Mouse (Mus musculus): Measurements from ENCODE around the gene Slc39a10. TPM values are rescaled to one million over a fixed set of nuclear protein-coding genes. Genes with fewer than 3 reads are reported as not detected.

Gene Slc39a10
- 54.1 and 58.3 TPM in 2 replicates for polyA plus RNA-seq (2015; fragmentation: Nextera tagmentation; extraction: Ambion mirVana)

- Histone ChIP-seq H3K4me2 (replicated peaks) (no peak within 1 kb of the TSS), H3K9ac (replicated peaks) (no peak within 1 kb of the TSS), H3K4me1 (no peaks in the 10 kb centered on the region), H3K27ac (replicated peaks) (no peak within 1 kb of the TSS), H3K27me3 (no peaks in the 10 kb centered on the region), H3K36me3 (no peaks in the 10 kb centered on the region), H3K4me3 (no peak within 1 kb of the TSS), H3K9me3 (no peaks in the 10 kb centered on the region)
- WGBS, result 65% methylated on average over 3 of the region's 3 CpGs
- ATAC-seq (replicated peaks), result no peak
These were observed at the start of gene Slc39a10 for GRCm38 (mm10) chr1:46892752-46893151. Slc39a10 (minus strand) TSS chr1:46892852.

GRCm38 (mm10) chr1:46939295-46939694, 46.6 kb upstream of the Slc39a10 start:
- Histone ChIP-seq H3K4me1 (no peaks in the 10 kb centered on the region), H3K27ac (replicated peaks) (no peak overlapping the region), H3K9ac (replicated peaks) (no peak overlapping the region), H3K36me3 (no peaks in the 10 kb centered on the region), H3K4me2 (replicated peaks) (no peak overlapping the region), H3K27me3 (no peaks in the 10 kb centered on the region), H3K9me3 (no peaks in the 10 kb centered on the region), H3K4me3 (no peak overlapping the region)
- ATAC-seq (replicated peaks), result no peak
- 93% methylated on average over 2 of the region's 2 CpGs for WGBS

- H3K9ac ChIP-seq (replicated peaks), result no peak overlapping the region
- H3K4me3 ChIP-seq, result no peak overlapping the region
- H3K27me3 ChIP-seq, result no peaks in the 10 kb centered on the region
- no peak for ATAC-seq (replicated peaks)
- H3K4me2 ChIP-seq (replicated peaks), result no peak overlapping the region
- no peaks in the 10 kb centered on the region for H3K9me3 ChIP-seq
- no peaks in the 10 kb centered on the region for H3K4me1 ChIP-seq
- WGBS, result 94% methylated on average over 2 of the region's 2 CpGs
- H3K27ac ChIP-seq (replicated peaks), result no peak overlapping the region
- no peaks in the 10 kb centered on the region for H3K36me3 ChIP-seq
These were observed 45.0 kb upstream of the Slc39a10 start for GRCm38 (mm10) chr1:46937641-46938040.

GRCm38 (mm10) chr1:46927104-46927503, 34.5 kb upstream of the Slc39a10 start:
- no peaks in the 10 kb centered on the region for H3K4me1 ChIP-seq
- H3K27ac ChIP-seq (replicated peaks), result no peak overlapping the region
- H3K9me3 ChIP-seq, result no peaks in the 10 kb centered on the region
- H3K9ac ChIP-seq (replicated peaks), result no peak overlapping the region
- no peaks in the 10 kb centered on the region for H3K27me3 ChIP-seq
- no peak overlapping the region for H3K4me3 ChIP-seq
- no peak overlapping the region for H3K4me2 ChIP-seq (replicated peaks)
- H3K36me3 ChIP-seq, result no peaks in the 10 kb centered on the region
- no peak for ATAC-seq (replicated peaks)

GRCm38 (mm10) chr1:46926239-46926638, 33.6 kb upstream of the Slc39a10 start:
- Histone ChIP-seq H3K9me3 (no peaks in the 10 kb centered on the region), H3K27ac (replicated peaks) (no peak overlapping the region), H3K9ac (replicated peaks) (no peak overlapping the region), H3K27me3 (no peaks in the 10 kb centered on the region), H3K4me1 (no peaks in the 10 kb centered on the region), H3K4me2 (replicated peaks) (no peak overlapping the region), H3K4me3 (no peak overlapping the region), H3K36me3 (no peaks in the 10 kb centered on the region)
- WGBS, result 83% methylated on average over 3 of the region's 3 CpGs
- ATAC-seq (replicated peaks), result no peak

- no peaks in the 10 kb centered on the region for H3K36me3 ChIP-seq
- no peak overlapping the region for H3K9ac ChIP-seq (replicated peaks)
- H3K4me2 ChIP-seq (replicated peaks), result no peak overlapping the region
- H3K9me3 ChIP-seq, result no peaks in the 10 kb centered on the region
- H3K27ac ChIP-seq (replicated peaks), result no peak overlapping the region
- H3K4me1 ChIP-seq, result no peaks in the 10 kb centered on the region
- ATAC-seq (replicated peaks), result no peak
- no peaks in the 10 kb centered on the region for H3K27me3 ChIP-seq
- H3K4me3 ChIP-seq, result no peak overlapping the region
These were observed 32.3 kb upstream of the Slc39a10 start for GRCm38 (mm10) chr1:46924992-46925391.

GRCm38 (mm10) chr1:46922904-46923303, 30.3 kb upstream of the Slc39a10 start:
- Histone ChIP-seq H3K27me3 (no peaks in the 10 kb centered on the region), H3K4me1 (no peaks in the 10 kb centered on the region), H3K4me3 (no peak overlapping the region), H3K4me2 (replicated peaks) (no peak overlapping the region), H3K27ac (replicated peaks) (no peak overlapping the region), H3K9me3 (no peaks in the 10 kb centered on the region), H3K36me3 (no peaks in the 10 kb centered on the region), H3K9ac (replicated peaks) (no peak overlapping the region)
- 94% methylated on average over 7 of the region's 7 CpGs for WGBS
- ATAC-seq (replicated peaks), result no peak

- no peak overlapping the region for H3K9ac ChIP-seq (replicated peaks)
- no peak for ATAC-seq (replicated peaks)
- no peaks in the 10 kb centered on the region for H3K36me3 ChIP-seq
- no peaks in the 10 kb centered on the region for H3K27me3 ChIP-seq
- no peak overlapping the region for H3K27ac ChIP-seq (replicated peaks)
- no peaks in the 10 kb centered on the region for H3K9me3 ChIP-seq
- H3K4me1 ChIP-seq, result no peaks in the 10 kb centered on the region
- no peak overlapping the region for H3K4me2 ChIP-seq (replicated peaks)
- H3K4me3 ChIP-seq, result no peak overlapping the region
These were observed 29.0 kb upstream of the Slc39a10 start for GRCm38 (mm10) chr1:46921630-46922029.

- no peaks in the 10 kb centered on the region for H3K27me3 ChIP-seq
These were observed 23.6 kb upstream of the Slc39a10 start for GRCm38 (mm10) chr1:46916237-46916636.

GRCm38 (mm10) chr1:46914349-46914748, 21.7 kb upstream of the Slc39a10 start:
- Histone ChIP-seq H3K9me3 (no peaks in the 10 kb centered on the region), H3K4me1 (no peaks in the 10 kb centered on the region), H3K27me3 (no peaks in the 10 kb centered on the region), H3K4me3 (no peak overlapping the region), H3K27ac (replicated peaks) (no peak overlapping the region), H3K36me3 (no peaks in the 10 kb centered on the region), H3K4me2 (replicated peaks) (no peak overlapping the region), H3K9ac (replicated peaks) (no peak overlapping the region)
- ATAC-seq (replicated peaks), result no peak
- WGBS, result 60% methylated on average over 1 of the region's 1 CpGs

More at GRCm38 (mm10) chr1:46916237-46916636, 23.6 kb upstream of the Slc39a10 start:
- Histone ChIP-seq H3K27ac (replicated peaks) (no peak overlapping the region), H3K9ac (replicated peaks) (no peak overlapping the region), H3K4me3 (no peak overlapping the region), H3K4me2 (replicated peaks) (no peak overlapping the region), H3K4me1 (no peaks in the 10 kb centered on the region), H3K9me3 (no peaks in the 10 kb centered on the region), H3K36me3 (no peaks in the 10 kb centered on the region)
- no peak for ATAC-seq (replicated peaks)

GRCm38 (mm10) chr1:46912506-46913156, 20.0 kb upstream of the Slc39a10 start:
- no peaks in the 10 kb centered on the region for H3K36me3 ChIP-seq
- no peak overlapping the region for H3K27ac ChIP-seq (replicated peaks)
- 83% methylated on average over 1 of the region's 1 CpGs for WGBS
- no peak overlapping the region for H3K4me2 ChIP-seq (replicated peaks)
- H3K27me3 ChIP-seq, result no peaks in the 10 kb centered on the region
- no peak overlapping the region for H3K9ac ChIP-seq (replicated peaks)
- ATAC-seq (replicated peaks), result no peak
- H3K9me3 ChIP-seq, result no peaks in the 10 kb centered on the region
- H3K4me3 ChIP-seq, result no peak overlapping the region
- H3K4me1 ChIP-seq, result no peaks in the 10 kb centered on the region

GRCm38 (mm10) chr1:46910154-46910553, 17.5 kb upstream of the Slc39a10 start:
- WGBS, result 86% methylated on average over 3 of the region's 3 CpGs
- ATAC-seq (replicated peaks), result no peak
- H3K4me2 ChIP-seq (replicated peaks), result no peak overlapping the region
- H3K27me3 ChIP-seq, result no peaks in the 10 kb centered on the region
- H3K4me1 ChIP-seq, result no peaks in the 10 kb centered on the region
- H3K4me3 ChIP-seq, result no peak overlapping the region
- no peak overlapping the region for H3K27ac ChIP-seq (replicated peaks)
- no peak overlapping the region for H3K9ac ChIP-seq (replicated peaks)
- no peaks in the 10 kb centered on the region for H3K36me3 ChIP-seq
- no peaks in the 10 kb centered on the region for H3K9me3 ChIP-seq

- Histone ChIP-seq H3K9ac (replicated peaks) (no peak overlapping the region), H3K36me3 (no peaks in the 10 kb centered on the region), H3K27ac (replicated peaks) (no peak overlapping the region), H3K4me1 (no peaks in the 10 kb centered on the region), H3K9me3 (no peaks in the 10 kb centered on the region), H3K4me3 (no peak overlapping the region), H3K27me3 (no peaks in the 10 kb centered on the region), H3K4me2 (replicated peaks) (no peak overlapping the region)
- no peak for ATAC-seq (replicated peaks)
- 87% methylated on average over 5 of the region's 5 CpGs for WGBS
These were observed 13.1 kb upstream of the Slc39a10 start for GRCm38 (mm10) chr1:46905706-46906105.
